Mouse (Mus musculus) midbrain, embryonic 13.5 days (tissue): ENCODE measurements around the gene Orm2. TPM values are rescaled to one million over a fixed set of nuclear protein-coding genes. Genes with fewer than 3 reads are reported as not detected.

Experiments used
- ATAC-seq: fragments of 200-750 bp; cut with Nextera tagmentation; 2 replicates; pipeline ENCODE4 v1.8.0; 2017; ENCODE audit warnings: mild to moderate bottlenecking, moderate TSS enrichment, moderate library complexity
- H3K27ac ChIP-seq: fragments of 300-500 bp; sonication (generic); 2 replicates; pipeline ENCODE4 v1.5.1; 2015; ENCODE audit warnings: inconsistent platforms, mild to moderate bottlenecking, moderate library complexity
- H3K27me3 ChIP-seq: fragments of 300-500 bp; sonication (generic); 2 replicates; pipeline ENCODE4 v1.6.1; 2015; ENCODE audit warnings: mild to moderate bottlenecking, inconsistent platforms
- H3K36me3 ChIP-seq: fragments of 300-500 bp; sonication (generic); 2 replicates; pipeline ENCODE4 v1.6.1; 2015; ENCODE audit warnings: mild to moderate bottlenecking, inconsistent platforms
- H3K4me1 ChIP-seq: fragments of 300-500 bp; sonication (generic); replicated peaks from 2 replicates; pipeline ENCODE4 v1.6.1; 2015; ENCODE audit warnings: inconsistent platforms
- H3K4me2 ChIP-seq: fragments of 300-500 bp; sonication (generic); replicated peaks from 2 replicates; pipeline ENCODE4 v1.6.1; 2015; ENCODE audit warnings: moderate library complexity, mild to moderate bottlenecking, inconsistent platforms
- H3K4me3 ChIP-seq: fragments of 300-500 bp; sonication (generic); replicated peaks from 2 replicates; pipeline ENCODE4 v1.5.1; 2015; ENCODE audit warnings: mild to moderate bottlenecking, inconsistent platforms
- H3K9ac ChIP-seq: fragments of 300-500 bp; sonication (generic); replicated peaks from 2 replicates; pipeline ENCODE4 v1.6.1; 2015; ENCODE audit warnings: mild to moderate bottlenecking, inconsistent platforms
- H3K9me3 ChIP-seq: fragments of 300-500 bp; sonication (generic); 2 replicates; pipeline ENCODE4 v1.6.1; 2016; ENCODE audit warnings: mild to moderate bottlenecking, inconsistent platforms
- WGBS: fragments of 180-500 bp; shearing (Covaris S2); methylation state at CpG from one replicate; pipeline ENCODE4 v1.1.7; 2015; 5-methylcytosine and 5-hydroxymethylcytosine counted together
- polyA plus RNA-seq: library from polyadenylated mRNA; unstranded; fragments of >200 nt; fragmentation: Nextera tagmentation; extraction: Ambion mirVana; gene quantifications from 2 replicates; pipeline ENCODE4 v1.2.1, GENCODE M21; 2015

Gene Orm2
- polyA plus RNA-seq, 1 experiment from 2014 or later, result not detected

- H3K36me3 ChIP-seq, result peaks cover 65% of the 10 kb centered on the region
- H3K4me1 ChIP-seq, result peaks cover 16% of the 10 kb centered on the region
- H3K4me3 ChIP-seq, result no peak overlapping the region
- ATAC-seq, result no peak
- H3K27me3 ChIP-seq, result no peaks in the 10 kb centered on the region
- H3K4me2 ChIP-seq, result no peak overlapping the region
- no peak overlapping the region for H3K9ac ChIP-seq
- no peaks in the 10 kb centered on the region for H3K9me3 ChIP-seq
- H3K27ac ChIP-seq, result no peak overlapping the region
- 89% methylated on average over 12 of the region's 12 CpGs for WGBS
These were observed 21.2 kb downstream of the Orm2 start for GRCm38 (mm10) chr4:63383474-63383873.

GRCm38 (mm10) chr4:63384262-63384661 lies 22.0 kb downstream of the Orm2 start:
- H3K27ac ChIP-seq, result no peak overlapping the region
- H3K4me2 ChIP-seq, result no peak overlapping the region
- H3K4me3 ChIP-seq, result no peak overlapping the region
- peaks cover 23% of the 10 kb centered on the region for H3K4me1 ChIP-seq
- 92% methylated on average over 4 of the region's 4 CpGs for WGBS
- H3K9me3 ChIP-seq, result no peaks in the 10 kb centered on the region
- H3K9ac ChIP-seq, result no peak overlapping the region
- no peak for ATAC-seq
- peaks cover 57% of the 10 kb centered on the region for H3K36me3 ChIP-seq
- no peaks in the 10 kb centered on the region for H3K27me3 ChIP-seq

GRCm38 (mm10) chr4:63385253-63385652 lies 23.0 kb downstream of the Orm2 start:
- H3K4me1 ChIP-seq, result peaks cover 33% of the 10 kb centered on the region
- no peak overlapping the region for H3K4me2 ChIP-seq
- no peak overlapping the region for H3K27ac ChIP-seq
- no peak overlapping the region for H3K9ac ChIP-seq
- no peaks in the 10 kb centered on the region for H3K27me3 ChIP-seq
- H3K9me3 ChIP-seq, result no peaks in the 10 kb centered on the region
- ATAC-seq, result no peak
- 93% methylated on average over 3 of the region's 3 CpGs for WGBS
- H3K4me3 ChIP-seq, result no peak overlapping the region
- H3K36me3 ChIP-seq, result peaks cover 48% of the 10 kb centered on the region

- Histone ChIP-seq H3K4me3 (no peak overlapping the region), H3K4me2 (no peak overlapping the region), H3K27ac (no peak overlapping the region), H3K4me1 (peaks cover 38% of the 10 kb centered on the region), H3K9me3 (no peaks in the 10 kb centered on the region), H3K9ac (no peak overlapping the region), H3K36me3 (peaks cover 42% of the 10 kb centered on the region), H3K27me3 (no peaks in the 10 kb centered on the region)
- ATAC-seq, result no peak
- WGBS, result 81% methylated on average over 11 of the region's 11 CpGs
These were observed 23.5 kb downstream of the Orm2 start for GRCm38 (mm10) chr4:63385784-63386183.

GRCm38 (mm10) chr4:63388029-63388428 lies 25.8 kb downstream of the Orm2 start:
- no peaks in the 10 kb centered on the region for H3K9me3 ChIP-seq
- H3K27me3 ChIP-seq, result no peaks in the 10 kb centered on the region
- peaks cover 42% of the 10 kb centered on the region for H3K4me1 ChIP-seq
- H3K4me2 ChIP-seq, result no peak overlapping the region
- H3K27ac ChIP-seq, result peak overlapping the region; percentile 86
- H3K36me3 ChIP-seq, result peaks cover 31% of the 10 kb centered on the region
- no peak overlapping the region for H3K9ac ChIP-seq
- whole genome bisulfite sequencing, result 62% methylated on average over 6 of the region's 6 CpGs
- H3K4me3 ChIP-seq, result no peak overlapping the region
- no peak for ATAC-seq

- WGBS, result 5% methylated on average over 8 of the region's 8 CpGs
- peak; percentile 86 for ATAC-seq
- H3K9ac ChIP-seq, result peak overlapping the region; percentile 1; the same call in 1 of the 2 replicates
- H3K4me1 ChIP-seq, result peaks cover 42% of the 10 kb centered on the region
- no peaks in the 10 kb centered on the region for H3K9me3 ChIP-seq
- H3K27ac ChIP-seq, result peak overlapping the region; percentile 86
- H3K36me3 ChIP-seq, result peaks cover 35% of the 10 kb centered on the region
- 0 out of 2 replicates have a peak overlapping the region, but pooled peaks have one; percentile 6 for H3K4me2 ChIP-seq
- no peak overlapping the region for H3K4me3 ChIP-seq
- H3K27me3 ChIP-seq, result no peaks in the 10 kb centered on the region
These were observed 27.1 kb downstream of the Orm2 start for GRCm38 (mm10) chr4:63389121-63389886.

GRCm38 (mm10) chr4:63389887-63390528 lies 27.8 kb downstream of the Orm2 start:
- Histone ChIP-seq H3K9ac (0 out of 2 replicates have a peak overlapping the region, but pooled peaks have one; percentile 1), H3K27me3 (no peaks in the 10 kb centered on the region), H3K4me1 (peaks cover 42% of the 10 kb centered on the region), H3K36me3 (peaks cover 42% of the 10 kb centered on the region), H3K9me3 (no peaks in the 10 kb centered on the region), H3K27ac (peak overlapping the region; percentile 86), H3K4me2 (0 out of 2 replicates have a peak overlapping the region, but pooled peaks have one; percentile 6), H3K4me3 (no peak overlapping the region)
- WGBS, result 23% methylated on average over 11 of the region's 11 CpGs
- ATAC-seq, result peak; percentile 71

GRCm38 (mm10) chr4:63391322-63391721 lies 29.1 kb downstream of the Orm2 start:
- Histone ChIP-seq H3K9ac (no peak overlapping the region), H3K9me3 (no peaks in the 10 kb centered on the region), H3K4me1 (peaks cover 42% of the 10 kb centered on the region), H3K36me3 (peaks cover 40% of the 10 kb centered on the region), H3K4me3 (no peak overlapping the region), H3K4me2 (no peak overlapping the region), H3K27me3 (no peaks in the 10 kb centered on the region), H3K27ac (0 out of 2 replicates have a peak overlapping the region, but pooled peaks have one; percentile 86)
- ATAC-seq, result no peak
- WGBS, result 86% methylated on average over 6 of the region's 6 CpGs

GRCm38 (mm10) chr4:63397981-63398537 lies 35.8 kb downstream of the Orm2 start:
- Histone ChIP-seq H3K4me2 (no peak overlapping the region), H3K27me3 (no peaks in the 10 kb centered on the region), H3K36me3 (peaks cover 34% of the 10 kb centered on the region), H3K9me3 (no peaks in the 10 kb centered on the region), H3K27ac (no peak overlapping the region), H3K4me1 (peaks cover 42% of the 10 kb centered on the region), H3K9ac (no peak overlapping the region), H3K4me3 (no peak overlapping the region)
- no peak for ATAC-seq
- 86% methylated on average over 10 of the region's 10 CpGs for WGBS

GRCm38 (mm10) chr4:63398854-63399609 lies 36.8 kb downstream of the Orm2 start:
- 76% methylated on average over 11 of the region's 11 CpGs for WGBS
- H3K4me3 ChIP-seq, result no peak overlapping the region
- H3K27ac ChIP-seq, result peak overlapping the region; percentile 45; the same call in 1 of the 2 replicates

GRCm38 (mm10) chr4:63399691-63400270 lies 37.5 kb downstream of the Orm2 start:
- WGBS, result 62% methylated on average over 7 of the region's 8 CpGs
- ATAC-seq, result no peak
- H3K4me3 ChIP-seq, result no peak overlapping the region

More at GRCm38 (mm10) chr4:63398854-63399609, 36.8 kb downstream of the Orm2 start:
- Histone ChIP-seq H3K9me3 (no peaks in the 10 kb centered on the region), H3K36me3 (peaks cover 27% of the 10 kb centered on the region), H3K27me3 (no peaks in the 10 kb centered on the region), H3K4me2 (no peak overlapping the region), H3K9ac (no peak overlapping the region), H3K4me1 (peaks cover 51% of the 10 kb centered on the region)
- no peak for ATAC-seq

More at GRCm38 (mm10) chr4:63399691-63400270, 37.5 kb downstream of the Orm2 start:
- Histone ChIP-seq H3K27ac (peak overlapping the region; percentile 45; the same call in 1 of the 2 replicates), H3K9ac (no peak overlapping the region), H3K36me3 (peaks cover 19% of the 10 kb centered on the region), H3K4me1 (peaks cover 59% of the 10 kb centered on the region), H3K4me2 (no peak overlapping the region), H3K27me3 (no peaks in the 10 kb centered on the region), H3K9me3 (no peaks in the 10 kb centered on the region)
